Comparison of ENCODE assay signal across 9 mouse cellular contexts in the genomic region with DNA sequence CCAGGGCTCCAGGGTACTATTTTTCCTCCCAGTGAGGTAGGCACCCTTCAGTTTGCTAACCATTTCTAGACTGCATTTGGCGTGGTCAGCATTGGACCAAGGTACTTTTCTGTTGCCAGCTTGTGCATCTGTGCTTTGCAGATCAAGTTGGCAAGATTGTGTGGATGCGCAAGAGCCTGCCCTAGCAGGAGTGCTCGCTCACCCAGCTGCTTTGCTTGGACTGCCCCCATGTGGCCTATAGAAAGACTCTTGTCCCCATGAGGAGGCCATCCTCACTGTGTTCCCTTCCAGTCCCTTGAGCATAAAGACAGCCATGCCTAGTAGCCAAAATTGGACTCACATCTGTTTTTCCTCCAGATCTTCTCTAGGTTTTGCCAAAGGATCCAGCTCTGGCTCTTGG. TPM values are rescaled to one million over a fixed set of nuclear protein-coding genes. Genes with fewer than 3 reads are reported as not detected.
DNase-seq lines count a peak whose midpoint lies in the region; ATAC-seq lines count a peak whose summit lies in the region.
"Had no signal": no experiment of that assay in that cellular context is flagged by ENCODE, and none has a peak within 500 bp of the region (broad histone marks: within the 10 kb centered on the region; RNA-seq: fewer than 3 reads in every experiment).

No protein-coding gene starts in this region.

- no peaks in the 10 kb centered on the region for H3K9me3 ChIP-seq in heart, embryonic 10.5 days
- H3K9me3 ChIP-seq in forebrain, embryonic 14.5 days (replicated peaks; ENCODE audit: control insufficient read depth, low read length): no peaks in the 10 kb centered on the region
- H3K9me3 ChIP-seq in hindbrain, embryonic 13.5 days: no peaks in the 10 kb centered on the region
- H3K9me3 ChIP-seq: liver, embryonic 13.5 days had no signal

- ATAC-seq in cerebellum, adult (ENCODE audit: insufficient number of reproducible peaks, low FRiP score, low TSS enrichment): peak; percentile 88
- peak; percentile 67 for ATAC-seq in forebrain, embryonic 14.5 days
- peak; percentile 62; the same call in 1 of the 2 replicates for ATAC-seq in hindbrain, embryonic 13.5 days (ENCODE audit: low FRiP score)
- peak; percentile 87 for ATAC-seq in megakaryocyte progenitor cell, adult 5-6 weeks (replicated peaks; ENCODE audit: poor library complexity)

- H3K27ac ChIP-seq in heart, embryonic 10.5 days: no peak overlapping the region
- H3K27ac ChIP-seq in forebrain, embryonic 14.5 days (ENCODE audit: low read depth, low read length): peak overlapping the region; percentile 10; the same call in 1 of the 2 replicates
- H3K27ac ChIP-seq in hindbrain, embryonic 13.5 days: no peak overlapping the region
- H3K27ac ChIP-seq: liver, embryonic 13.5 days had no signal

- DNase-seq in heart, adult 11 months: peak; percentile 97
- no peak for DNase-seq in heart, embryonic 10.5 days (ENCODE audit: low spot score)
- peak; percentile 80 for DNase-seq in forebrain, embryonic 14.5 days (ENCODE audit: low spot score)
- peak; percentile 66 to 78 for DNase-seq in layer of hippocampus, postnatal 14 days (ENCODE audit: low spot score in 2 of 2)
- DNase-seq in right cerebral cortex, postnatal 25 days: peak; percentile 58
- DNase-seq: liver, embryonic 13.5 days had no signal

- H3K9ac ChIP-seq in forebrain, embryonic 14.5 days (ENCODE audit: low read length): no peak overlapping the region
- H3K9ac ChIP-seq in hindbrain, embryonic 13.5 days: no peak overlapping the region
- H3K9ac ChIP-seq: liver, embryonic 13.5 days had no signal

- H3K4me3 ChIP-seq in heart, embryonic 10.5 days: no peak overlapping the region
- H3K4me3 ChIP-seq in forebrain, embryonic 14.5 days (ENCODE audit: low read depth, low read length): no peak overlapping the region
- H3K4me3 ChIP-seq in hindbrain, embryonic 13.5 days: no peak overlapping the region
- H3K4me3 ChIP-seq: liver, embryonic 13.5 days had no signal

- 58% methylated on average over 3 of the region's 3 CpGs for WGBS in heart, embryonic 10.5 days
- 39% methylated on average over 3 of the region's 3 CpGs for WGBS in forebrain, embryonic 14.5 days
- 43% methylated on average over 3 of the region's 3 CpGs for WGBS in hindbrain, embryonic 13.5 days

- H3K4me2 ChIP-seq in forebrain, embryonic 14.5 days (ENCODE audit: low read length): no peak overlapping the region
- H3K4me2 ChIP-seq in hindbrain, embryonic 13.5 days: no peak overlapping the region
- H3K4me2 ChIP-seq: liver, embryonic 13.5 days had no signal

- no peaks in the 10 kb centered on the region for H3K27me3 ChIP-seq in heart, embryonic 10.5 days (ENCODE audit: insufficient read depth, poor library complexity, severe bottlenecking)
- no peaks in the 10 kb centered on the region for H3K27me3 ChIP-seq in forebrain, embryonic 14.5 days (replicated peaks; ENCODE audit: control insufficient read depth, insufficient read depth, low read length)
- no peaks in the 10 kb centered on the region for H3K27me3 ChIP-seq in hindbrain, embryonic 13.5 days
- H3K27me3 ChIP-seq: liver, embryonic 13.5 days had no signal

- H3K36me3 ChIP-seq in heart, embryonic 10.5 days: peaks cover 53% of the 10 kb centered on the region
- peaks cover 24% of the 10 kb centered on the region for H3K36me3 ChIP-seq in forebrain, embryonic 14.5 days (ENCODE audit: control insufficient read depth, insufficient read depth, low read length)
- H3K36me3 ChIP-seq in hindbrain, embryonic 13.5 days: no peaks in the 10 kb centered on the region

- peaks cover 23% of the 10 kb centered on the region for H3K4me1 ChIP-seq in heart, embryonic 10.5 days
- H3K4me1 ChIP-seq in forebrain, embryonic 14.5 days (ENCODE audit: control insufficient read depth, insufficient read depth, low read length): peaks cover 42% of the 10 kb centered on the region
- H3K4me1 ChIP-seq in hindbrain, embryonic 13.5 days (replicated peaks): peaks cover 62% of the 10 kb centered on the region

RNA-seq across cellular contexts. Expression of a gene that starts 54.0 kb away (rescaled TPM):
- 0.36 and 1.7 TPM in 2 replicates for polyA plus RNA-seq in heart, embryonic 10.5 days (2016; fragmentation: Nextera tagmentation; extraction: Ambion mirVana)
- not detected in 2 replicates for polyA plus RNA-seq in forebrain, embryonic 14.5 days (2014; fragmentation: Nextera tagmentation; extraction: Ambion mirVana)
- not detected in 2 replicates for polyA plus RNA-seq in hindbrain, embryonic 13.5 days (2015; fragmentation: Nextera tagmentation; extraction: Ambion mirVana)
- total RNA-seq in layer of hippocampus, postnatal 14 days (2021): not detected
- 52.3 and 76.8 TPM in 2 replicates for total RNA-seq in megakaryocyte progenitor cell, adult 5-6 weeks (2015)
- total RNA-seq in megakaryocyte progenitor cell, adult 5-6 weeks (2017): 41.4 and 61.6 TPM in 2 replicates

RNA-seq across cellular contexts. Expression of a gene that starts 55.6 kb away (rescaled TPM):
- polyA plus RNA-seq in heart, embryonic 10.5 days (2016; fragmentation: Nextera tagmentation; extraction: Ambion mirVana): 26.3 and 33.0 TPM in 2 replicates
- polyA plus RNA-seq in forebrain, embryonic 14.5 days (2014; fragmentation: Nextera tagmentation; extraction: Ambion mirVana): 14.3 and 15.0 TPM in 2 replicates
- polyA plus RNA-seq in hindbrain, embryonic 13.5 days (2015; fragmentation: Nextera tagmentation; extraction: Ambion mirVana): 10.2 and 10.6 TPM in 2 replicates
- 10 to 100 TPM; 39.6 to 41.7 TPM for total RNA-seq in layer of hippocampus, postnatal 14 days (2021)
- 23.8 and 43.2 TPM in 2 replicates for total RNA-seq in megakaryocyte progenitor cell, adult 5-6 weeks (2015)
- total RNA-seq in megakaryocyte progenitor cell, adult 5-6 weeks (2017): 26.6 and 36.4 TPM in 2 replicates
